Mouse (Mus musculus): Measurements from ENCODE around the gene Nsmce1.
"Not testable (repeated sequence)": the region's sequence is repeated elsewhere in the genome, so short reads cannot be mapped to it uniquely, and the experiment has no call there.

Nsmce1 gene

GRCm38 (mm10) chr7:125442323-125442722 is 49.1 kb downstream of the Nsmce1 start:
- no peak for DNase-seq (ENCODE audit: low read depth, low spot score)

- DNase-seq (ENCODE audit: low read depth, low spot score) = no peak
These were observed 56.6 kb downstream of the Nsmce1 start for GRCm38 (mm10) chr7:125434666-125435290.

- no peak for DNase-seq (ENCODE audit: low read depth, low spot score)
These were observed 57.5 kb downstream of the Nsmce1 start for GRCm38 (mm10) chr7:125433874-125434273.

GRCm38 (mm10) chr7:125430170-125430842 is 61.1 kb downstream of the Nsmce1 start:
- DNase-seq (ENCODE audit: low read depth, low spot score) = no peak

- not testable (repeated sequence) for DNase-seq (ENCODE audit: low read depth, low spot score)
These were observed 62.4 kb downstream of the Nsmce1 start for GRCm38 (mm10) chr7:125428816-125429500.

- no peak for DNase-seq (ENCODE audit: low read depth, low spot score)
These were observed 63.0 kb downstream of the Nsmce1 start for GRCm38 (mm10) chr7:125428381-125428780.

- no peak for DNase-seq (ENCODE audit: low read depth, low spot score)
These were observed 63.8 kb downstream of the Nsmce1 start for GRCm38 (mm10) chr7:125427492-125428090.

GRCm38 (mm10) chr7:125423056-125423455 is 68.3 kb downstream of the Nsmce1 start:
- no peak for DNase-seq (ENCODE audit: low read depth, low spot score)

GRCm38 (mm10) chr7:125421911-125422310 is 69.5 kb downstream of the Nsmce1 start:
- no peak for DNase-seq (ENCODE audit: low read depth, low spot score)

GRCm38 (mm10) chr7:125420190-125420589 is 71.2 kb downstream of the Nsmce1 start:
- DNase-seq (ENCODE audit: low read depth, low spot score) = peak; percentile 51

- DNase-seq (ENCODE audit: low read depth, low spot score) = no peak
These were observed 73.0 kb downstream of the Nsmce1 start for GRCm38 (mm10) chr7:125418413-125418812.

Measured in 3T3-L1 (cell line).